Mouse (Mus musculus) olfactory bulb, adult 2 months (tissue): ENCODE results near the gene Tut1.

Experiments
- CTCF ChIP-seq: fragments of 200-500 bp; IDR thresholded peaks from 2 replicates; pipeline ENCODE4 v1.5.1; 2012; ENCODE audit warnings: low read depth, mild to moderate bottlenecking, low read length, moderate library complexity; ENCODE audit not compliant: insufficient read depth
- POLR2A ChIP-seq: fragments of 200-500 bp; IDR thresholded peaks from 2 replicates; pipeline ENCODE4 v1.6.1; 2012; ENCODE audit warnings: mild to moderate bottlenecking, low read depth, low read length, moderate library complexity; ENCODE audit not compliant: insufficient read depth

GRCm38 (mm10) chr19:8919000-8919399 lies 34.6 kb upstream of the Tut1 start:
- TF ChIP-seq CTCF (no peak), POLR2A (no peak)
